Mouse (Mus musculus): Measurements from ENCODE around the gene Sipa1.

GRCm38 (mm10) chr19:5711907-5712460 is 48.5 kb upstream of the Sipa1 start:
- TF ChIP-seq CTCF (IDR thresholded peaks at IDR 0.05; ENCODE audit: low read depth) (no peak), EP300 (IDR thresholded peaks at IDR 0.05; ENCODE audit: low read depth) (no peak)
